Mouse (Mus musculus): Measurements from ENCODE around the gene Uba6.
A peak's percentile ranks its signal among the peaks of the same experiment; 100 is the strongest.

The Uba6 gene

DNA sequence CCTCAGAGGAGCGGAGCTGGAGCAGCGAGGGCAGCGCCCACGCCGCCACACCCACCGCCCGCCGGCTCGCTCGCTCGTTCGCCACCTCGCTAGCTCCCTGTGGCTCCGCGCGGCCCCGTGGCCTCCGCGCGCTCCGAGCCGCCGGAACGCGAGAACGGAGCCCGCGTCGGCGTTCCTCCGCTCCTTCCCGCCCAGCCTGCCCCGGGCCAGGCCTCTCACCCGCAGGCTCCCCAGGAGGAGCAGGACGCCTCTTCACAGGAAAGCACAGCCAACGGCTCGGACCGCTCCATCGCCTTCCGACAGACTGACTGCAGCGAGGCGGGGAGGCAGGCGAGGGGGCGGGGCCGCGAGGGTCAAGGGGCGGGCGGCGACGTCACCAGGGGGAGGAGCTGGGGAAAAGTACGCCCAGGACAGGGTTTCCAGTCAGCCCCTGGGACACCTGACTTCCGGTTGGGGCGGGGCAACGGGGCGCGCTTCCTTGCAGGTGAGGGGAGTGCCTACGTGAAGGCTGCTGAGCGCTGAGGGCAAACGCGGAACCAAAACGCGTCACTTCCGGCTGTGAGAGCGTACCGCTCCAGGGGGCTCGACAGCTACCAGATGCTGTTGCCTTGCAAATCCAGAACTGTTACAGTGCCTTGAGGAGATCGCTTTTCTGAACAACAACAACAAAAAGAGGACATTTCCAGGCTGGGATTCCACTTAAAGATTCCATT, at the start of gene Uba6:
Gene Uba6 (minus strand): TSS at position 355 of the 713 bp plus-strand sequence.
- DNase-seq = peak; percentile 99

DNA sequence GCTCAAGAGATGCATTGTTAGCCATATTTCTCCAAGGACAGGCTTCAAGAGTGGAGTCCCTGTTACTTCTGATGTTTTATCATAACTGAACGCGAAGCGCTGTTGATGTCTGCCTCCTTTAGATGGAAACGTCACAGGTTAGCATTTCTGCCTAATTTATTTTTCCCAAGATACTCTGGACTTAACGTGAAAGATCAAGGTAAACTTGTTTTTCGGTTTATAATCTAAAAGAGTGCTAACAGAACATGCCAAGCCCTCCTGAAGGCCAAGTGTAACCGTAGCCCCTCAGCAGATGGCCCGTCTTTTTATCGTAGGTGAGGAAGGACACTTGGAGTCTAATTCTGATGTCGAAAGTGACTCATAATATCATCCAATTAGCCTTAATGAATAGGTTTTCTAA, 25.2 kb upstream of the Uba6 start, which contains the start of gene Gnrhr:
Gene Gnrhr (minus strand): TSS at position 101 of the 400 bp plus-strand sequence.
- no peak for DNase-seq

DNA sequence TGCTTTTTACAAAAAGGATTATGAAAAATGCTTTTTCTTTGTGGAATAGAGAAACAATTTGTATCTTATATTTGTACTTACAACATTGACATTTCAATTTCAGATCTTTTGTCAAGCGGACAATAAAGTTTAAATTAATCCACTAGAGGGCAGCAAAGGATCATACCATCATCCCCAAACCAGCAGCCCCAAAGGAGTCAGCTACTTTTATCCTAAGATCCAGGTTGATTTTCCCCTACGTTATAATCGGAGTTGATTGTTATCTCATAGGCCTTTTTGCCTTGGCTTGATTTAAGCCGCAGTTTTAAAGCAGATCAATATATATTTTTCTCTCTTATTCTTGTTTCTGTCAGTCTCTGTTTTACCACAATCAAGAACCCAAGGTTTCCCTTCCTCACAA, 18.8 kb upstream of the Uba6 start:
- peak; percentile 74 for DNase-seq

DNA sequence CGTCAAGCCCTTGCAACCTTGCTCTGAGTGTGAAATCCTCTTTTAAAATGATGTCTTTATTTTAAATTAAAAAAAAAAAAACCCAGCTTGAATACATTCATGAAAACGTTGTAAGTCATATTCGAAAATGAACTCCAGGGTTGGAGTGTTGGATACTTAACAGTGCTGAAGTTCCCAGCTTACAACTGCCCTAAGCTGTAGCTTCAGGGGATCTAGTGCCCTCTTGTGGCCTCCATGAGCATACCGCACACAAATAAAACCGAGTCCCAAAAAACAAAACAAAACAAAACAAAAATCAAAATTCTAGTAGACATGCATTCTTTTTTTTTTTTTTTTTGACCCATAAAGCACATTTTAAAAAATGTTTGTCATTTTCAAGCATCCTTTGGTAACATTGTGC, 18.2 kb upstream of the Uba6 start:
- DNase-seq = peak; percentile 71

DNA sequence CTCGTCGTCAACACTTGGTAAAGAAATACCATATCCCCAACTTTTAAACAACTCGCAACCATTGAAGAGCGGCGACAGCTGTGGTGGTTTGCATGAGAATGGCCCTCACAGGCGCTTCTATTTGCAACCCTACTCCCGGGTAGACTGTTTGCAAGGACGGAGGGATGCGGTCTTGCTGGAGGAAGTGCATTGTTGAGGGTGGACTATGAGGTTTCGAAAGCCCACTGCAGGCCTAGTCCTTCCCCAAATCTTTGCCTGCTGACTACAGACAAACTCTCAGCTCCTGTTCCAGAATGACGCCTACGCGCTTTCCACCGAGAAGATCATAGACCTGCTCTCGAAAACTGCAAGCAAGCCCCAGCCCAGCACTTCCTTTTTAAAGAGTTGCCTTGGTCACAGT, 17.7 kb upstream of the Uba6 start:
- no peak for DNase-seq

DNA sequence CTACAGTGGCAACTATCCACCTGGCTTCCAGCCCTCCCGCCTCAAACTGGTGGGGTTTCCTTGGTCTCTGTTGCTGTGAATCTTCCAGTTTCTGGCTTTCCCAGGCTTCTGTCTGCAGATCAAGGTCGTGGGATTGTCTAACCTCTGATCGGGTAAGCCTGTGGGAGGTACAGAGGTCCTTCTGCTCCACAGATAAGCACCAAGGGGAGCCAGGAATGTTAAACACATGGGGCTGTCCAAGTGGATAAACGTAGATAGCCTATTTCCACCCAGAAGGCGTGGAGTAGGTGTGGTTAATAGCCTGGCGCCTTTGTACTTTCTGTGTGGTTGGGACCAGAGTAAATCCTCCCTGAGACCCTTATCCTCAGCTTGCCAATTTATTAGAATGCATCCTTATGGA, 14.8 kb upstream of the Uba6 start:
- DNase-seq = no peak

DNA sequence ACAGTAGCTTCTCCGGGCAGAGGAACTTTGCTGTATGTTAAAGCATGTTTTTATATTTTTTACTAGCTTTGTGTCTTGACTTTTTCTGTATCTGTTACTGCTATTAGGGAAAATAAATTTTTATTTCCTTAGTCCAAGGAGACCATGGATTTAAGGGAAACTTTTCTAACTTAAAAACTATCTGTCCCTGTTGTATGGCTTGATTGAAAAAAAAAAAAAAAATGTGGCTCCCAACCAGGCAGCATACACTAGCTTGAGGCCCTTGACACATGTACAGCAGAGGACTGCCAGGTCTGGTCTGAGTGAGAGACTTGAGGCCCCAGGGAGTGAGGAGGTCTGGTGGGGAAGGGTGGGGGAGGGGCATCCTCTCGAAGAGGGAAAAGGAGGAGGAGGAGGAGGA, 1.2 kb upstream of the Uba6 start:
- peak; percentile 18 for DNase-seq

DNA sequence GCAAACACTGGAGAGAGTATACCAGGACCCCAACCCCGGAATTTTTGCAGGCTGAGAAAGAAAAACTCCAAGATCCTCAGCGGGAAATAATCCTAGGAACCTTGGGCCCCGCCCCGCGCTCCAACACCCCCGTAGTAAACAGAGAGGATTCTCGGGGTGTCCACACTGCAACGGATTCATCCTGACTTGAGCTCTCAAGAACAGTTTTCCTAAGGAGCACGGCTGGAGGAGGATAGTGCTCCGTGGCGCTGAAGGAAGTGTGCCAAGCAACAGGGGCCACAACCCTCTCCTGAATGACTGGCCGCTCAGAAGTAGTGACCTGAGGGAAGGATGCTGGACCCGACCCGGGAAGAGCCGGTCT, 535 bp downstream of the Uba6 start:
- DNase-seq = no peak

DNA sequence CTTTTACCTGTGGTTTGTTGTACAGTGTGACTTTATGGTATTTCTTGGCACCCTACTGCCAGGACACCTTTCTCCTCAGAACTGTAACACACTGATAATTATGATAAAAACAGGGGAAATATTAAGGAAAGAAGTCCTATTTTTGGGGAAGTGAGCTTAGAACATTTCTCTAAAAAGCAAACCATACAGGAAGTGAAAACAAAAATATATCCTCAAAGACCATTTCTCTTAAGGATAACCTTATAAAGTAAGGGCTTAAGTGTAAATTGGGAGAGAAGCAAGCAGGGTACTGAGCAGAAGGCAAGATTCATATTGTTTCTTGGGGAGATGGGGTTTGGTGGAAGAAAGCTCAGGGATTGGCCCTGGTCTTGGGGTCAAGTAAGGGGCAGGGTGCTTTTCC, 42.8 kb downstream of the Uba6 start:
- no peak for DNase-seq

DNA sequence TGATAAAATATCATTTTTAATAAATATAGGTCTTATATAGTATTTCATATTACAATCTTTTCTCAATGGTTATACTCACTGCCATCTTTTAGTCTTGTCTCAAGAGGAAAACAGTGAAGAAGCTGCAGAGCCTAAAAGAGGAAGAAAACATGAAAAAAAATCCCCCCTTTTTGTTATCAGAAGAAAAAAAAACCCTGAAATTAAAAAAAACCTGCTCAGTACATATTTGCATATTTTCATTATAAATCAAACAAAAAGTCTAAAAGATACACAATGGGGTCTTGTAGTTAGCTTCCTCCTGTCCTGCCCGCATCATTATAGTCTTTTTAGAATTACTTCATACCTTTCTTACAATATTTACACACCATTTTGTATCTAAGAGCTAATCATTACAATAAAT, 43.9 kb downstream of the Uba6 start:
- no peak for DNase-seq

DNA sequence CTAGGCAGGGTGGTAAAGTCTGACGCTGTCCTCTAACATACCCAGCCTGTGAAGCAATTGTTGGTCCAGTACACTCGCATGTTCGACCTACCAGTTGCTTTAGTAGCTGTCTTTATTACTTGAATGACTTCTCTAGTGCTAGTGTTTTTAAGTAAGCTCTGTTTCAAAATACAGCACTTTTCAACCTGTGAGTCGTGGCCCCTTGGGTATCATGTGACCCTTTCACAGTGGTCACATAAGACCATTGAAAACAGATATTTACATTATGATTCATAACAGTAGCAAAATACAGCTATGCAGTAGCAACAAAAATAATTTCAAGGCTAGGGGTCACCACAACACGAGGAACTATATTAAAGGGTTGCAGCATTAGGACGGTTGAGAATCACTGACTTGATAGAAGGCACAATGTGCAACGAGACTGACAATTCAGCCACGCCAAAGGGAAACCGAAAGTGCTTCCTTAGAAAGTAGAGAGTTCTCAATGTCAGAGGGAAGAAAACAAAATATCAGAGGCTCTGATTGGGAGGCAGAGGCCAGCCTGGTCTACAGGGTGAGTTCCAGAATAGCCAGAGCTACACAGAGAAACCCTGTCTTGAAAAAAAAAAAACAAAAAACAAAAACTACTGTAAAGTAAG, 54.0 kb downstream of the Uba6 start:
- no peak for DNase-seq

DNA sequence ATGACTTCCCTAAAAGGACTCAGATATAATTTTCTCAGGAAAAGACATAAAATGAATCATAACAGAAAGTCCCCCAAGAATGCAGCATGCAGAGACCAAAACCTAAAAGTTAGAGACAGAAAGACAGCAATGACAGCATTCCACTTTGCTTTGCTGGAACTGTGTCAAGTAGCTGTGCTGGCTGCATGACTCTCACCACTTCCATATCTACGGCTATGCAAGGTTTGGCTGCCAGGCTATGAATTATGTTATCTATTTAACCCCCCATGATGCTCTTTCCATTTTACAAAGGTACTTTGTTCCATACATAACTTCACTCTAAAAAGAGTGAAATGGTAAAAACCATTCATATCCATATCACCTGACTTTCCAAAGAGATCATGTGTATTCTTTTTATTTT, 58.6 kb downstream of the Uba6 start:
- DNase-seq = no peak

DNA sequence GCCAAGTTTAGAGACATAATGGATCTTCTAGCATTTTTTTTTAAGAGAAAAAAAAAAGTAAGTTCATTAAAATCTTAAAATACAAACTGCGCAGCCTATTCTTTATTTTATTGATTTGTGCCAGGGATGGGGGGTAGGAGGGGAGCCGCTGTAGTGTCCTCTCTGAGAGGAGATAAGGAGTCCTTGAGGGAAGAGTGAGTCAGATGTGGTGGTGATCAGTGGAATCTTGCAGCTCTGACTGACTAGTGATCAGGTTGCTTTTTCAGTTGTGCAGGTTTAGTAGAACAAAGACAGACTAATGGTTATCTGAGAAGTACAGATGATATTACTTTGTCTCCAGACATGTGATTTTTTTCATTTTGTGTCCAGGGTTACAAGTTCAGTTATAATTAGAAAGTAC, 59.6 kb downstream of the Uba6 start:
- no peak for DNase-seq

DNA sequence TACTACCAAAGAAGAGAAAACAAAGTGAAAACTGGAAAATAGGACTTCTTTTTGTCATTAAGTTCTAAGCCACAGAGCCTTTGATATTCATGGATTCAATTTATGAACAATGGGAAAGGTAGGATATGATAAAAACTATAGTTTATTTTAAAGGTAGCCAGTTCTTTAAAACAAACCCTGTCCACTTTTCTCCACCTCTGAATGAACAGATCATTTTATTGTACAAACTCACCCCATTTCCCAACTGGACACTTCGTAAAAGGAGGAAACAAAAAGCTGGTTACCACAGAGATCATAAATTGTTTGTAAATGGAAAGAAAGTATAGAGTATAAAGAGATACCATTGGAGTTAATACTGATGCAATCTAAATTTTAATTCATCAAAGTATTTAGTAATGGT, 61.5 kb downstream of the Uba6 start:
- DNase-seq = no peak

DNA sequence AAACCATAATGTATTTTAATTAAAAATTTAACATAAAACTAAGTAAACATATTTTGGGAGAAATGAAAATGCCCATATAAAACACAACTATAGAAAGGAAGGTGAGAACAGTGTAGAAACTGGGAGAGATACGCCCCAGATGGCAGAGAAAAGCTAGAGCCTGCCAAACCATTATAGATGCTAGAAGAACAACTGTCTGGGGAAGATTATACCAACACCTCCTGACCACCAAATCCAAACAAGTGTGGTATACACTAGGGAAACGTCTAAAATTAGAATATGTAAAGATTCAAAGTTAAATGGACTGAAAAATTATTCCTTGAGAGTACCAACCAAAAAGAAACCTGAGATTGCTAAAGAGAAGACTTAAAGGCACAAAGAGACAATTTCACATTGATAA, 66.0 kb downstream of the Uba6 start:
- no peak for DNase-seq

DNA sequence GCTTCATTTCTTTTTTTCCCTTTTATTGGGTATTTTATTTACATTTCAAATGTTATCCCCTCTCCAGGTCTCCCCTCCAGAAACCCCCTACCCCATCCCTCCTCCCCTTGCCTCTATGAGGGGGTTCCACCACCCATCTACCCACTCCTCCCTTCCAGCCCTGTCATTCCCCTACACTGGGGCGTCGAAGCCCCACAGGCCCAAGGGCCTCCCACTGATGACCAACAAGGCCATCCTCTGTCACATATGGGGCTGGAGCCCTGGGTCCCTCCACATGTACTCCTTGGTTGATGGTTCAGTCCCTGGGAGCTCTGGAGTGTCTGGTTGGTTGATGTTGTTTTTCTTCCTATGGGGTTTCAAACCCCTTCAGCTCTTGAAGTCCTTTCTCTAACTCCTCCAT, 70.4 kb downstream of the Uba6 start:
- DNase-seq = no peak

DNA sequence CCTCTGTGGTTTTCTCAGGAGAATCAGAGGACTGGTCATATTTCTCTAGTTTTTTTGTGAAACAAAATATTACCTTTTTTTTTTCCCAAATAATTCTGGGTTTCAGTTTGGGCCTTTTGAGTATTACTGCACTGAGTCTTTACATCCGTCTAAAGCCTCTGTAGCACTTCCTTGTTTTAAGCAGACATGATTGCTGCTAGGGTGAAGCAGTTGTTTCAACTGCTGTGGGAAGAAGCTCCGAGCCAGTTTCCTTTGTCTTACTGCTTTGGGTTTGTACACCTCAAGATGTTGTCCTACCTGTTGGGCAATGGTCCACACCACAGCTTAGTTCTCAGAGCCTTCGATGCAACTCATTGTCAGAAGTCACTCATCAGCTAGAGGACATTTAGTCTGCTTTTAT, 72.0 kb downstream of the Uba6 start:
- no peak for DNase-seq

DNA sequence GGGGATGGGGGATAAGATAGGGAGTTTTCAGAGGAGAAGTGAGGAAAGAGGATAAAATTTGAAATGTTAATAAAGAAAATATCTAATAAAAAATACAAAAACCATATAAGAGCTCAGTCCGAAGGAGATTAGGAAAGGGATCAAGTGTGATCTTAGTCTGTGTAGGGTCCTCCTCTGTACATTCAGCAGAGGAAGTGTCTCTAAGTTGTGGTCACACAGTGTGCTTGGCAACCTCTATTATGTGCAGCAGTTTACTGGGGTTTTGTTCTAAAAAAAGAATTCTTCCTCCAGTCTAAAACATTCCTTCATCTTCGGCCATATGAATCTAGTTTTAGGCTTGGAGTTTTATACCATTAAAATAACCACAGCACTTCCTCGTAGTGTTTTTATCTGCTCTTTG, 73.6 kb downstream of the Uba6 start:
- no peak for DNase-seq

DNA sequence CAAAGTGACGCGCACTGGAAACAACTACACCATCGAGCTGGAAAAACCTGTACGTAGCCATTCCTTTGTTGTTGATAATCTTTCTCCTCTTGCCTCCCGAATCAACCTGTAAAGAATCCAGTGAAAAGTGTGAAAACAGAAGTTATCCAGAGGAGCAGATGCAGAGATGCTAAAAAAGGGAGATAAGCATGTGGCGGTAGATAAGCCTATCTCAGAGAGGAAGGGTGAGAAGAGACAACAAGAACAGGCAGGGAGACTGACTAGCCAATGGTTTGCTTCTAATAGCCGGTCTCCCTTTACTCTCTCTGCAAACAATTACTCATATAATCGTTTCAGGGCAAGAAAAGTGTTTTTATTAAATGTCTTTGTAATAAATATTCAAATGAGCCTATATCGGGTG, 77.8 kb downstream of the Uba6 start:
- DNase-seq = no peak

DNA sequence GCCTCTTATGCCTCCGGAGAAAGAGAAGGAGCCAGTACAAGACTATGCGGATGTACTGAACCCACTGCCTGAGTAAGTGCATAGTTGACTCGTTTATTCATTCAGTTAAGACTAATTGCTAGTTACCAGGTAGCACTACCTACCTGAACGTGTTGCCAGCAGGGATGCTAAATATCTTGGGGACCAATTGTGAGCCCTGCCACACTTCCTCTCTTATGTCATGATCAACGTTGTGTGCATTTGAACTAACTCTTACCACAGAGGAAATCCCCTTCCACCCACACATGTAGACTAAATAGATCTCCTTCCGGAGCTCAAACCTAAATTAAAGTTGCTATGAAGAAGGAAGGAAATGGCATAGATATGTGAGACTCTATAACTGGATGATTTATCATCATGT, 85.9 kb downstream of the Uba6 start:
- DNase-seq = no peak

DNA sequence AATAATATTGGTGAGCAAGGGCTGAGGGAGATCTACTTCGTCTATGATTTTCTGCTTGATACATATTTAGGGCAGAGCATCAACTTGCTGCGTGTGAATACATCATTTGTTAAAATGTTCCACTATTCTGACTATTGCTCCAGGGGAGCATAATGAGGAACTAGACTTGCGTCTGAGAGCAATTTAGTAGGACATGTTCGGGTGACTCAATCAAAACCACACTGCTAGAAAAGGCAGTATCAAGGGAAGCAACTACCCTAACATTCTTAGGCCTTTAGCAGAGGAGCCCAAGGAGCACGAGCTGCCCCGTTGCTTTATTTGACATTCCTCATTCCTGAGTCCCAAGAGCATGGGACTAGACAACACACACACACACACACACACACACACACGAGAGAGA, 87.6 kb downstream of the Uba6 start:
- no peak for DNase-seq

DNA sequence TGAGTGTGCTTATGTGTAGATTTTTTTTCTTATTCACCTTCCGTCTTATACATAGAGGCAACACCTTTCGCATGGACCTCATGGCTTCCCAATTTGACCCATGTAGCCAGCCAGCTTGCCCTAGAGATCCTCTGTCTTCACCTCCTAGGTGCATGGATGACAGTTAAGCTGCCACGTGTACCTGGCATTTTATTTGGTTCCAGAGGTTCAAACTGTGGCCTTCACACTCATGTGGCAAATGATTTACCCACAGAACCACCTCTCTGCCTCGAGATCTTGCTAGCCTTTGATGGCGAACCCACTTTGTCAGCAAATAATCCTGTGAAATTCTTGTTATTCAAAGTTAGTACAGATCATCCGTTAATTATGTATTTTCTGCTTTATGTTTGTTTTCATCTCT, 88.6 kb downstream of the Uba6 start:
- no peak for DNase-seq

DNA sequence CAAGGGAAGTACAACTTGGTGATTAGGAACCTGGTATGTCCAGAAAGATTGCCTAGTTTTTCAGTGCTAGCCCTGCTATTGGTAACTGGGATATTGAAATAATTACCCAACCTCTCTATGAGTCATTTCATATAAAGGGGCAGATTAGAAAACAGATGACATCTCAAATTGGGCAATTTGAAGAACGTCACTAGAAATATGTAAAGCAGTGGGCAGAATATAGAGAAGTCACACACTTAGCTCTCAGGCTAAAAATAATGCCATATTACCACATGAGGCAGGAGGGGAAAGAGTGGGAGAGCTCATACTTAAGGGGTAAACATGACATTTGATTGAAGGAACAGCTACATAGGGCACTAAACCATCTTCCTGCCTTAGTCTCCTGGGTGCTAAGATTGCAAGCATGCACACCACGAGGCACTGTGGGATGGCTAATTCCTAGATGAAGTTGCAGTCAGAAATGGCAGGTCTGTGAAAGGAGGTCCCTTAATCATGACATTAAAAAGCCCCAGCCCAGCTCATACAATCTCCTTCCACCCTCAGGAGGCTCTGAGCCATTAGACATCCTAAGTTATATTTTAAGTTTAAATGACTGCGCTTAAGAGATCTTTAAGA, 93.8 kb downstream of the Uba6 start:
- no peak for DNase-seq

DNA sequence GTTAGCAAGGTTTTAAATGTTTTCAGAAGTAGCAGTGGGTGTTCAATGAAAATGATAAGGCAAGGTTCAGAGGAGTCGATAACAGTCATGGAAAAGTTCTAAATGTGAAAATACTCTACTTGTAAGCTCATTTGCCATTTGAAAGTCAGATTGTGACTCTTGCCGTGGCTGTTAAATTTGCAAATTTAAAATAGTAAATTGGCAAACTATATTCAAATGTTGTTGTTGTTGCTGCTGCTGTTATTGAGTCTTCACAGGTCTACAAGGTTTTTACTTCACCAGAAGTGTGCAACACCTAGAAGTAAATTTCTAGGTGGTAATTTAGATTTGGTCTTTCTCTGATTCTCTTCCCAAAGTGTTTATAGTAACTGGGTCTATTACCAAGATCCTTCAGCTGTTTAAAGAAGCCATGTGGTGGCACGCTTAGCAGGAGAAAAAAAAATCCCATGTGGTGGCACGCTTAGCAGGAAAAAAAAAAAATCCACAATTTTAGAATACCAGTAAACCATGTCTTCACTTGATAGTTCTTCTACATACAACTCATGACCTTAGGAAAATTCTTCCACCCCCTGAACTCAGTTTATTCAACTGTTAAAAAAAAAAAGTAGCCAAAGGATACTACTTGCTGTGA, 99.7 kb downstream of the Uba6 start:
- no peak for DNase-seq
